Mouse (Mus musculus) right cerebral cortex, postnatal 25 days (tissue): ENCODE data around the gene Gm42417.
"Not testable (repeated sequence)": the region's sequence is repeated elsewhere in the genome, so short reads cannot be mapped to it uniquely, and the experiment has no call there.

ENCODE experiments used
- DNase-seq: peaks from one replicate; pipeline ENCODE4 v3.0.0; 2022

The Gm42417 gene

DNA sequence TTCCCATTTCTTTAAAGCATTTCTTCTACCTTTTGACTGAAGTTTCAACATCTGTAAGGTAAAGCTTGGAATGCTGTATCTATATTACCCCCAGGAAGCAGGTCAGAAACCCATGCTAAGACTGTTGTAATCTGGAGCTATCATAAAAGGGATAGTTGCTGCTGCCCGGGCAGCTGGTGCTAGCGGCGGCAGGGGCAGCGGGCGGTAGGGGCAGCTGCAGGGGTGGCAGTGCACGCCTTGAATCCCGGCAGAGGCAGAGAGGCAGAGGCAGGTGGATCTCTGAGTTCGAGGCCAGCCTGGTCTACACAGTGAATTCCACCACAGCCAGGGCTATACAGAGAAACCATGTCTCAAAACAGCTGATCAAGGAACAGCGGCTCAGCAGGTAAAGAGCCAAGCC is 3.7 kb upstream of the Gm42417 start:
- no peak for DNase-seq

DNA sequence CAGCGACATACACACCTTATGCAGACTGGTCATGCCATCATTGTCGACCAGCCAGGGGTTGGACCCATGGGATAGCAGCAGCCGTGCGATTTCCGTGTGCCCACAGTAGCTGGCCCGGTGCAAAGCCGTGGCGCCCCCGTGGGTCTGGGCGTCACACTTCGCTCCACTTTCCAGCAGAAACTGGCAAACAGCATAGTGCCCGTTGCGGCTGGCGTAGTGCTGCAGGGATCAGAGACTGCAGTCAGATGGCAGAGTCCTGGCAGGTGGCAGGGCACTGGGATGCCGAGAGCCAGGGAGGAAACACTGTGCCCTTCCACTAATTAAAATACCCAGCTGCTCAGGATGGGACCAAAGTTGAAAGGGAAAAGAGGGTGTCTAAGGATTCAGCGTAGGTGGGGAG is 2.6 kb upstream of the Gm42417 start:
- no peak for DNase-seq

DNA sequence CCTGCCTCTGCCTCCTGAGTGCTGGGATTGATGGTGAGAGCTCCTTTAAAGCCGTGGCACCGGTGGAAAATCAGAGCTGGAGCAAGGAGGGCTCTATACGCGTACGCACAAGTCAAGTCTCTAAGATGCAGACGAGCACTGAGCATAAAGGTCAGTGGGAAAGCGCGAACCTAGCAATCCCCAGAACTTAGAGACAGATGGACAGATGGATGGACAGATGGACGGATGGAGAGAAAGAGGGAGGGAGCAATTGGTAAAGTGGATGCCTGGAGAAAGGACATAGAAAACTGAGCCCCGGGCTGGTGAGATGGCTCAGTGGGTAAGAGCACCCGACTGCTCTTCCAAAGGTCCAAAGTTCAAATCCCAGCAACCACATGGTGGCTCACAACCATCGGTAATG is 1.6 kb upstream of the Gm42417 start:
- no peak for DNase-seq

DNA sequence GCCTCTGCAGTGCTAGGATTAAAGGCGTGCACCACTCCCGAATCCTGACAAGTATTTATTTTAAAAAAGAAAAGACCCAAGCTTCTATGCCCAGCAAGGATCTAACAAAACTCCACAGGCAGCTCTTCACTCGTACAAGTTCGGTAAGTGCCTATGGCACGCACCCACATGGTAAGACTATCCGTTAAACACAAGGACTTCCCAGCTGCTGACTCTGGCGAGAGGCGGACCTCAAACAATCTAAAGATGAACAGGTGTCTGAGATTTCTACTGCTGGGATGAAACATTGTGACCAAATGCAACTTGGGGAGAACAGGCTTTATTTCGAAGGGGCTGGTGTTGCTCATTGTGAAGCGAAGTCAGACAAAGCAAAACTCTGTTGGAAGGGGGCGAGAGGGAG is 903 bp upstream of the Gm42417 start:
- no peak for DNase-seq

DNA sequence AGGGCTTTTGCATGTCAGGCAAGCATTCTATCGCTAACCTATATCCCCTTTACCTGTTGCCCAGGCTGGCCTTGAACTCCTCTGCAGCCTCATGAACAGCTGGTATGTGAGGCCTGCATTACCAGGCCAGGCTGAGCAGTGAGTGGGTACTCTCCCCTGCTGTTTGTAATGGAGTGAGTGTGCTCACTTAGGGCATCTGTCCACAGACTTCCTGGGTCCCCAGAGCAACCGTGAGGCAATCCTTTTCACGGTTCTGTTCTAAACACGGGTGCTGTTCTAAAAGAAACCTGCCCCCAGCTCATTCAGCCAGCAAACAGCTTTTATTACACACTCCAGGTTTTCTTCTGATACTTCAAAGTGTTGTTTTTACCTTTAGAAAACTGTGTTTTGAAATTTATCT is 502 bp downstream of the Gm42417 start:
- no peak for DNase-seq

DNA sequence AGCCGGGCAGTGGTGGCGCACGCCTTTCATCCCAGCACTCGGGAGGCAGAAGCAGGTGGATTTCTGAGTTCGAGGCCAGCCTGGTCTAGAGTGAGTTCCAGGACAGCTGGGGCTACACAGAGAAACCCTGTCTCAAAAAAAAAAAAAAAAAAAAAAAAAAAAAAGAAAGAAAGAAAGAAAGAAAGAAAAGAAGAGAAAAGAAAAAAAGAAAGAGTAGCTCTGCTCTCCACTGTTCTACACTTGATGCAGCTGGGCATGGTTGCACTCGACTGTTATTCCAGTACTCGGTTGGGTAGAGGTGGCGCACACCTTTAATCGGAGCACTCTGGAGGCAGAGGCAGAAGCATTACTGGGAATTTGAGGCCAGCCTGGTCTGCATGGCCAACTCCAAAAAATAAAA is 2.4 kb downstream of the Gm42417 start, which contains the start of gene Ankrd23:
Gene Ankrd23 (minus strand): TSS at position 101 of the 400 bp plus-strand sequence.
- not testable (repeated sequence) for DNase-seq

DNA sequence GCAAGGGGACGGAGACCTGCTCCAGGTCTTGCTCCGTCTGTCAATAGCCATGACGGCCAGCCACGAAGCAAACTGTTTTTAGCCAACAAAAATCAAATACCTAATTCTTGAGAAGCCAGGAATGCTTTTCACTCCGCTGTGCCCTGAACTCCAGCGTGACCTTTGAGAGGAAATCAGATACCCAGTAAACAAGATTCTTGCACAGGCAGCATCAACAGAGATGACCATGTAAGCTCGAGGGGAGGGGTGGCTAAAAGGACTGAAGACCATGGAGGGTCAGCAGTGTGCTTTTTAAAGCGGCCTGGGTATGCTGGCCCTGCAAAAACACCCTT is 2.9 kb downstream of the Gm42417 start:
- DNase-seq: no peak

DNA sequence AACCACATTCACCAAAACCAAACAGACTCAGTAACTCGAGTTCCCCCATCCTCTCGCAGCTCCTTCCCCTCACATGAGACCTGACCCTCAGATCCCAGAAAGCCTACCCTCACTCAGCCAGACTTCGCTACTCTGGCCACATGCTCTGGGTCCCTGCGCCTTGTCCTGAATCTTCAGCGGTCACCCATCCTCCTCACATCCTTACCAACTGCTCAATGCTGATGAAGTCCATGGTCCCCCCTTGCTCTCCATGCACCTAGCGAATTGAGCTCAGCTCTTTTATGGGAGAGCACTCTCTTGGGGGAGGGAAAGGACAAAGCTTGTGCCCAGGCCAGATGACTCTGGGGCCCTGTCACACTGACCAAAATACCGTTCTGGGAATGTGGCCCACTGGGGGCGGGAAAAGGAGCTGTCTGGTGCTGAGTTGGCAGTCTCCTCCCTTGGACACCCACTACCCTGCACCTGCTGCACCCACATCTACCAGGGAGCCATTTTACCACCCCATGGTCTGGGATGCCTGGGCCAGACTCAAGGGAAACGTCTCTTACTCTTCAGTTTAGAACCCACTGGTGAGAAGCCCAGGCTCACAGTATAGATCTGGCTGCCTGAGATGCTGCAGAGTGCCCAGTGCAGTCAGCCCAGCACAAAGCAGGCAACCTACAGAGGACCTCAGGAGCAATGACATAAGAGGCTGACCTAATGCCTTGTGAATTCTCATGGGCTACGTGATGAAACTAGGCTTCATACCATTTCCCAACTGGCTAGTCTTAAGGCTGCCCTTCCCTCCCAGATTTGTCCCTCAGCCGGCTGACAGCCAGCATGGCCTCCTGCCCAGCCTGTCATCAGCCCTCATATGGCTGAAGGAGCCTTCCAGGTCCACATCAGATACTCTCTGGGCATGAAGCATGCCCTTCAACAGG is 3.5 kb downstream of the Gm42417 start:
- DNase-seq: no peak

DNA sequence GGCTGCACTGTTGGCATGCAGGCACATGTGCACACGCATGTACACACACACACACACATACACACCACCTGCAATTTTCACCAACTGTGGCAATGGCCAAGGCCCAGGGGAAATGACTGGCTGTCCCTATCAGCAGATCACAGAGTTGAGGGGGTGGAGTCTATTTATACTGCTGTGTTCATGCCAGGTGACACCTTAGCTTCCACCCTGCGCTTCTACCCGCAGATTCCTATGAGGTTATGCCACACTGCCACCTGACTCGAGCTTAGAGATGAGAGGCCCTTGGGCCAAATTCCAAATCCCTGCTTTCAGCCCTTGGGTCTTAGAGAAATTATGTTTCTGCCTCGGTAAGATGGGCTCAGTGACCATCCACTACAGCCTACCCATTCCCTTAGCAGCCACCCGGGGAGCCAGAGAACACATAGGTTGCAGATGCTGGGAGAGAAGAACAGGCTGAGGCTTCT is 4.6 kb downstream of the Gm42417 start:
- DNase-seq: no peak

DNA sequence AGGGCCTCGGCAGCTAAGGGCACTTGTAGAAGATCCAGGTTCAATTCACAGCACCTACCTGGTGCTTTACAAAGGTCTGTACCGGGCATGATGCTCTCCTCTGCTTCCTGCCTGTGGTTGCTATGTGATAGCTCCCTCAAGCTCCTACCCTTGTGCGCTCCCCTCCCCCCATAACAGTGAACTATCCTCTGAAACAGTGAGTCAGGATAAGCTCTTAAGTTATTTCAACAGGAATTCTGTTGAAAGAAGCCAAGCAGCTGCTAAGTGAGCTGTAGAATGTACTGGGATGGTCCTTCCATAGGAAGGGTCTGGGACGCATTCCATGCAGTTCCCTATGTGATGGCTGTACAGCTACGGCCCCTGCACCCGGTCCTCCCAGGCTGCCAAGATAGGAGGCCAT is 5.7 kb downstream of the Gm42417 start:
- DNase-seq: no peak

DNA sequence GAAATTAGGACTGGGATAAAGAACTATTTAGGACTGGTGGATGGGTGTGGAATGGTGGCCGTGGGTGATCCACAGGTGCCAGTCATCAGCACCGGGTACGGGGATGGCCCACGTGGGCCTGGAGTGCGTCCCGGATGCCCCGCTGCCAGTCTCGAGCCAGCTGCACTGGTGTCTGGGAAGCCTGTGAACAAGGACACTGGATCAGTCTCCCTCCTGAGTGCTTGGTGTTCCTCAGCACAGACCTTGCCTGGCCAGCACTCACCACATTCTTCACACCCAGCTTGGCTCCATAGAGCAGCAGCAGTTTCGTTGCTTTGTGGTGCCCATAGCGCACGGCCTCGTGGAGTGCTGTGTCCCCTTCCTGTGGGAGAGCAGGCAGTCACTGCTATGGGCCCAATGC is 7.8 kb downstream of the Gm42417 start:
- DNase-seq: no peak

DNA sequence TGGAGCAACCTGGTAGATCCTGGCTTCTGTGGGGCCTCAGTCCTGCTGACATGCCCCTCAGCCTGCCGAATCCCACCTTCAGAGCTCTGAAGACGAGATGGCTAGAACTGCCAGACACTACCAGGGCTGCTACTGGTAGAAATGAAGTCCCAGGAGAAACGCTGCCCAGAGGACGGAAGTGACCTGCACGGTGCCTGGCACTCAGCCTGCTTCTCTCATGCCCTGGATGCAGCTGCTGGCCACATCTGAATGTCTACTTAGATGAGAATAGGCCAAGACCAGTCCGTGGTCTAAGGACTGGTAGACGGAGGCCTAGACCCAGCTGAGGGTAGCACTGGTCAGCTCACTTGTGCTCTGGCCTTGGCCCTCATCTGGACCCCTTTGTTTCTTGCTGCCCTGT is 8.3 kb downstream of the Gm42417 start:
- no peak for DNase-seq

DNA sequence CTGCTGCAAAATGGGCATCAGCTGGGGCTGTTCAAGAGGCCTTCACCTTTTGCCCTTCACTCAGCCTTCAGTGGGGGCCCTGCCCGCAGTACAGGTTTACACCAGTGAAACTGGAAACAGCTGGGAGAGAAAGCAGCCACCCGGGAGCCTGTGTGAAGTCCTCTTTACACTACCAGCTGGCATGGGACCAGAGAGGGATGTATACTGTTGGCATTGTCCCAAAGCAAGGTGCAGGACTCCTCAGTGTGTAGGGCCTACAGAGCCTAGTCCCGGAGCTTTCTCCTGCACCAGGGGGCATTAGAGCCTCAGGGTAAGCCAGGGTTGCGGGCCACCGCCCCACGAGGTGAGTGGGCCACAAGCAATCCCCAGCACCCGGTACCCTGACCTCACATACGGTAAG is 8.7 kb downstream of the Gm42417 start:
- DNase-seq: no peak

DNA sequence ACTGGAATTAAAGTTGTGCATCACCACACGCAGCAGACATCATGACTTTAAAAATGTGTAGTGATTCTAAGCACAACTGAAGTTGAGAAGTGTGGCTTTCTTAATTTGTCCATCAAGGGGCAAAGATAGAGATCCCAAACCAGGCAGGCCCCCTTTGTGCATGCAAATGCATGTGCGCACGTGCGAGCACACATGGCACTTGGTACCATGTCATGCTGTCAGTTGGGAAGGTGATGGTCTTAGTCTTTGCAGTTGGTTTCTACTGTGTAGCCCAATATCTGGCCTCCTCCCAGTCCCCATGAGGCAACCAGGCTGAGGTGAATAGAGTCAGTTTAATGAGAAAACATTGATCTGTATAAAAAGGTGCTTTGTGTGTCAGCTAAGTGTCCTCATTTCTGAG is 9.4 kb downstream of the Gm42417 start:
- no peak for DNase-seq

DNA sequence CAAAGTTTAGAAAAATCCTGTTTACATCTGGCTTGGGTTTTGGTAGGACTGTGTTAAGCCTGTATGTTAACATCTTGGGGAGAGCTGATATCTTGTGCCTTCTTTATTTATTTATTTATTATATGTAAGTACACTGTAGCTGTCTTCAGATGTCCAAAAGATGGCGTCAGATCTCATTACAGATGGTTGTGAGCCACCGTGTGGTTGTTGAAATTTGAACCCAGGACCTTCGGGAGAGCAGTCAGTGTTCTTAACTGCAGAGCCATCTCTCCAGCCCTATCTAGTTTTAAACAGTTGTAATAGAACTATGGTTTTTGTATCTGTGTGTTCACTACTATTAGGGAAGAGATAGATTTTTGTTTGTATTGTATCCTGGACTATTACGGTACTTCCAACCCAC is 10.0 kb downstream of the Gm42417 start:
- DNase-seq: no peak

DNA sequence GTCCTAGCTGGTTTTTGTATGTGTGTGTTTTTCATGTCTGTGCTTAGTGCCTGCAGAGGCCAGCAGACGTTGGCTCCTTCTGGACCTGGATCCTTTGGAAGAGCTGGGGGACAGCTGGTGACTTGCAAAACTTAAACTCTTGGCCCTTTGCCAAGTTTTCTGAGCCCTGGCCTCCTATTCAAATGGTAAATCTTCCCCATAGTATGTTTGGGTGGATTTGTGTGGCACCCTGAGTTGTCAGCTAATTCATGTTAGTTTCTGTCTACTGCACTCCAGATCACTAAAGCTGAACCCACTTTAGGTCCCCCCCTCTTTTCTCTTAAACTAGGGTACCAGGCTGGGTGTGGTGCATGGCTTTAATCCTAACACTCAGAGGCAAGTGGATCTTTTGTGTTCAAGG is 10.9 kb downstream of the Gm42417 start:
- no peak for DNase-seq

DNA sequence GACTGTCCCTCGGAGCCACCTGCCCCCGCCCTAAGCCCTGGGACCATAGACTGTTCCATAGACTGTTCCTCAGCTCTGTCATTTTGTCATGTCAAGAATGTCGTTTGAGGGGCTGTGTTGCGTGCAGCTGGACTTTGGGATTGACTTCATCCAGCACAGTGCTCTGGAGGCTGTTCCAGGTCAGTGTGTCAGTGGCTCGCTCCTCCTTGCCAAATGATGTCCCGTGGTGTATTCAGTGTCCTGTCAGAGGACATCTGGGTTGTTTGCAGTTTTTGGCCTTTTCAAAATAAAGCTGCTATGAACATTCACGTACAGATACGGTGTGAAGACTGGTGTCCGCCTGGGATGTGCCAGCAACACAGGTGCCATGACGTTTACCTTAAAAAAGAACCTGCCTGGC is 12.3 kb downstream of the Gm42417 start:
- DNase-seq: no peak

DNA sequence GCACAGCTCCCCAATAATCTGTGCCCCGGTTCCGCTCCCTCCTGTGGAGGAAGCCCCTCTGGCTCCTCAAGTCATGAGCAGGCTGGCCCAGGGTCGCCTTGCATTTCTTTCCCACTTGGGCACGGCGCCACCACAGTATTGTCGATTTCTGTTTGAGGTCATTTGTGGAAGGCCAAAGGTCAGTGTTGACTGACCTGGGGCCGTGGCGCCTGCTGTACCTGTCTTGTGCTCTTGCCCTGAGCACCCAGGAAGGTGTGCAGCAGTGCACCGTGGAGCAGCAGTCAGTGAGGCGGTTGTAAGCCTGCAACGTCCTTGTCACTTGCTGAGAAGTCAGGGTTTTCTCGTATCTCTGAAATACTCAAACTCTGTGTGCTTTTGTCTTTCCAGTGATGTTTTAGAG is 13.5 kb downstream of the Gm42417 start:
- DNase-seq: no peak

DNA sequence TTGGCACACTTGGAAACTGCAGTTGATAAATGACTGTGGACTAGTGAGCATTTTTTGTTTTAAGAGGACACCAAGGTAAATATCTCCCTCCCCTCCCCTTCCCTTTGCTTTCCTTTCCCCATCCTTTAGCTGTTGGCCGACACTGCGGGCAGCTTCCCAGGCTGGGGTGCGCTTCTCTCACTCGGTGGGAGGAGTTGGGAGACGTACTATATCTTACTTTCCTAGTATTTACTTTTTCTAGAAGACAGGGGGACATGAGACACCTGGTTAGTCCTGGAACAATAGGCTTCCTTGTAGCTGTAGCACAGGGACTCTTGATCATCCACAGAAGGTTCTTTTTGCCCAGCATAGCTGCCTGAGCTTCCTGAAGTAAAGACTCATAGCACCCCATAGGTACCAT is 15.2 kb downstream of the Gm42417 start:
- no peak for DNase-seq

DNA sequence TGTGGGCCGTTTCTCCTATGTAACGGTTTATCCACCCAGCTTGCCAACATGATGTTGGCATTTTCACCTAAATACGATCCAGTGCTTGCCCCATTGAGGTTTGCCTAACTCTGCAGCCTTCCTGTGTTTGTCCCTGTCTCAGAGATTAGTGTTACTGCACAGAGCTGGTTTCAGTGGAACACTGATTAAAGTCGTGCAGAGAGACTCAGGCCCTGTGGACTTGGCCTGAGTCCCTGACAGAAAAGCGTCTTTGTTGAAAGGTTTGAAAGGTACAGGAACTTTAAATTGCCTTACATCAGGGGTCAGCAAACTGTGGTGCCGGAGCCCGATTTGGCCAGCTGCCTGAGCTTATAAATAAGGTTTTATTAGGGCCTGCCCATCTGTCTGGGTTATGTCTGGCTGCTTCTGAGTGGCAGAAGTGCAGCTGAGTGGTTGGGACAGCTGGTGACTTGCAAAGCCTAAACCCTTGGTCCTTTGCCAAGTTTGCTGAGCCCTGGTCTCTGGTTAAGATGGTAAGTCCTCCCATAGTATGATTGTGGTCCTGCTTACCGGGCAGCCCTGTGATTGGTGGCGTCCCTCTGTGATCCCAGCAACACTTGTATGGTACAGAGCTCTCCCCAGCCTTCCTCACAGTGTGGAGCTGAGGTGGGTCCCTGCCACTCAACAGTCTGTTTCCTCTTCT is 15.8 kb downstream of the Gm42417 start:
- DNase-seq: no peak

DNA sequence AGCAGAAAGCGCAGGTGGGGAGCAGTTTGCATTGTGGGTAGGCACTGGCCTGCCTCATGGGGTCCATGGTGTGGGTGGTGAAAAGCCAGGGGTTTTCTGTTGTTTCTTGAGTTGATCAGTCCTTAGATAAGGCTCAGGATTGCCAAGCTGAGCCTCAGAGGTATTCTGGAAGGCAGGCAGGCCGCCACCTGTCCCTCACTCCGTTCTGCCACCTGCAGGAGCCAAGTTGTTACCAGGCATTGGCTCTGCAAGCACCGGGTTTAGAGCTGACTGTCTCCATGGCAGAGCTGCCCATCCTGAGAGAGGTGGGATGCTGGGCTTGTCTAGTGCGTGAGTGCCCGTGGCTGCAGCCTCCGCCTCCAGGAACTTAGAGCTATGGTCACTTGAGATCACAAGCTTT is 17.0 kb downstream of the Gm42417 start:
- DNase-seq: no peak

DNA sequence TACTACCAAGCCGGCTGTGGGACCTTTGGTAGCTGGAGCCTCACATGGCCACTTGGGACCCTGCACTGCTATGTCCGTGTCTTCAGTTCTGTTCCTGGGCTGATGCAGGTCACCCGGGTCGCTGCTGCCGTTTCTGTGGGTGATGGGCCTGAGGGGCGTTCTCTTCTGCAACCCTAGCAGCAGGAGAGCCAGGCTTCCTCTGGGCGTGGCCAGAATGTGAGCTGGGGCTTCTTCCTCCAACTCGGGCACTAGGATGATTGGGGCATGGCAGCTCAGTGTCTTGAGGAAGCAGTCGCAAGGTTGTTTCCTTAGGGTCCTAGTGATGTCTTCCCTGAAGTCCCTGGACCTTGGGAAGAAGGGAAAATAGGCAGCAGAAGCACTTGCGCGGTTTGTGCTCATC is 19.6 kb downstream of the Gm42417 start:
- DNase-seq: no peak

DNA sequence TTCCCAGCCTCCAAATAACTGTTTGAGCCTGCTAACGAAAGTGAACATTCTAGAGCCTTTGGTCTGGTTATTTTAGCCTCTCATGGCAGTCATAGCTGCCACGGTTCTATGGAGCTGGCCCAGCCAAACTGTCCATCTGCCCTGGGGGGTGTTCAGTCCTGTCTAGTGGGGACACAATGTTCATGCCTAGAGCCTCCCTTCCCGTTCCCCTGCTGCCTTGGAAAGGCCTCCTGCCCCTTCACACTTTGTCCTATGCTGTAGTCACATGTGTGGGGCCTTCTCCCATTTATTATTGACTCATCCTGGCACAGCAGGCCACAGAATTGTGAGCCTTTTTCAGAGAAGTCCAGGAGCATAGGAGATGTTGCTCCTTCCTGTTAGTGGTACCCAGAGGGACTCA is 21.0 kb downstream of the Gm42417 start:
- no peak for DNase-seq

DNA sequence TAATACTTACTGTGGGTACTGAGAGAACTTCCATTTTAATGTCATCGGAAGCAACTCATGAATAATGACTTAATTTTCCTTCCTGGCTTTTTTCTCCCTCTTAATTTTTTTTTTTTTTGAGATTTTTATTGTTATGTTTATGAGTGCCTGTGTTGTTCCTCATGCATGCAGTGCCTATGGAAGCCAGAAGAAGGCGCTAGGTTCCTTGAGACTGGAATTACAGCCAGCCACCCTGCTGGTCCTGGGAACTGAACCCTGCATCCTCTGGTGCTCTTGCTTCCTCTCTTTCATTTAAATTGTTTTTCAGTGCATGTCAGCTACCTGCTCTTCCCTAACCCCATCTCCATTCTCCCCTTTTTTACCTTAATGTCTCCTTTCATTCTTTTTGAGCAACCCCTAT is 25.5 kb downstream of the Gm42417 start:
- DNase-seq: no peak

DNA sequence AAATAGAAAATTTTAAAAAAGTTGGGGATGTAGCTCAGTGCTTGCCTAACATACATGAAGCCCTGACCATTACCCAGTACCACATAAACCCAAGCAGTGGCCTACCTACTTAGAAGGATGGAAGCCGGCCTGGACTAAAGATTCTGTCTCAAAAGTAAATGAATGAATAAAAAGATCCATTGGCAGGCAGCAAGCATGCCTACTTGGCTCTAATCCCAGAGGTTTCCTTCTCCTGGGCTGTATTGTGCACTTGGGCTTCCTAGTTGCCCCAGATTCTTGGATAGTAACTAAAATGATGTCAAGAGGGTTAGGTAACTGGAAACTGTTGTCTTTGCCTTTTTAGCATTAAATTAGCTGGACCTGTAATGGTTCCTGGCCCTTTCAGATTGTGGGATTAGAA is 25.9 kb downstream of the Gm42417 start:
- DNase-seq: no peak
